Mouse (Mus musculus) layer of hippocampus, postnatal 10 days (tissue): ENCODE results near the gene Rag1. TPM values are rescaled to one million over a fixed set of nuclear protein-coding genes. Genes with fewer than 3 reads are reported as not detected.

Experiments
- DNase-seq, 2 experiments: peaks; one replicate each; pipeline ENCODE4 v3.0.0; 2021; ENCODE audit warnings: low spot score in 2 of 2
- long read RNA-seq: library from polyadenylated mRNA; stranded (forward); transcript quantifications from one replicate; pipeline ENCODE4 v2.0.0, GENCODE M21; 2023
- total RNA-seq, 2 experiments: library from RNA; stranded (reverse); gene quantifications; 2 replicates each; pipeline ENCODE4 v1.2.3; 2021

The Rag1 gene
- under 1 TPM; 0.29 to 0.41 TPM for total RNA-seq
- long read RNA-seq = 0 reads

DNA sequence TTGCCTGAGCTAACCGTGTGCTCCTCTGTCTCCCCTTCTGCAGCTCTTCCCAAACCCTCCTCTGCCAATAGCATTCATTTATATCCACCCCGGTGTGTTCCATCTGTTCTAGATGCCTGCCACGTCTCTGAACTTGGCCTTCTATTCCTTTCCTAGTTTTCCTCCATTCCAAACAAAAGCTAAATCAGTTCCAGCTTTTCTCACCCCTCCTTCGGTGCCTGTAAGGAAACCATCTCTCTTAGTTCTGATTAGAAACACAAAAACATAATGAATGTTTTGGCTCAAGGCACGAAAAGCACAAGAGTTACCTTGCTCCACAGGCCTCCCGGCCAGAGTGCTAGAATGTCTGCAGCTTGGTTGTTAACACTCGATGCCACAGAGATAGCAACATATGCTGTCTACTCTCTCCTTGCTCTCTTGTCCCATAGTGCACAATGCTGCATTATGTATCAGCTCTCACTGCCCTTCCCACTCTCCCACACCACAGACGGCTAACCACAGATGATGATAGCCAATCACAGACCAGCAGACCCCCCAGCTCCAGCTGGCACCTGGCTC is at the start of gene Rag1, which contains the start of gene B230118H07Rik:
TSS of gene Rag1 (minus strand) at position 388 of the 558 bp plus-strand sequence.
TSS of gene B230118H07Rik (minus strand) at position 419 of the 558 bp plus-strand sequence.
- DNase-seq = no peak

- DNase-seq = no peak
Measured at GRCm38 (mm10) chr2:101695584-101695983, 46.3 kb upstream of the Rag1 start.

- peak in 1 of 2 experiments; percentile 39 for DNase-seq
Measured at GRCm38 (mm10) chr2:101693577-101694215, 44.4 kb upstream of the Rag1 start.

- DNase-seq = peak in 1 of 2 experiments; percentile 22
Measured at GRCm38 (mm10) chr2:101693043-101693442, 43.7 kb upstream of the Rag1 start.

- DNase-seq = no peak
Measured at GRCm38 (mm10) chr2:101690252-101690827, 41.0 kb upstream of the Rag1 start.

DNA sequence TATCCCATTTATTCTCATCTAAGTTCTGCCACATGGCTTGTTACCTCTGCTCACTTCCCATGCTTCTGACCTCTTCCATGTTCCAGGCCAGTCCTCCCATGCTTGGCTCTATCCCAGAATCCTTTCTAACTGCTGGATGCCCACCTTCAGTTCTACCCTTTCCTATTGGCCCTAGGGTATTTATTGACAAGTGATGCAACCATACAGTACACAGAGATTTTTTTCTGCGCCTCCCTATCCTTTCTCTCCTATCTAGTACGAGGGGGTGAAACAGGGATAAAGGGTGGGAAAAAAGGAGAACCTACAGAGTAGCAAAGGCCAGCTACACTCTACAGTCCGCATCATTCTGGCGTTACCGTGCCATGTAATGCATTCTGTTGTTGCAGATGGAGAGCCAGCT is 38.7 kb upstream of the Rag1 start:
- no peak for DNase-seq

DNA sequence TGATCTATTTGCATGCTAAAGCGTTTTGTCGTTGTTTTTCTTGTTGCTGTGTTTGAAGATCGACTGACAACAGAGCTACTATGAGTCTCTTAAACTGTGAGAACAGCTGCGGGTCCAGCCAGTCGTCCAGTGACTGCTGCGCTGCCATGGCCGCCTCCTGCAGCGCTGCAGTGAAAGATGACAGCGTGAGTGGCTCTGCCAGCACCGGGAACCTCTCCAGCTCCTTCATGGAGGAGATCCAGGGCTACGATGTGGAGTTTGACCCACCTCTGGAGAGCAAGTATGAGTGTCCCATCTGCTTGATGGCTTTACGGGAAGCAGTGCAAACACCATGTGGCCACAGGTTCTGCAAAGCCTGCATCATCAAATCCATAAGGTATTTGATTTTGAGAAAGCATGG is 35.1 kb upstream of the Rag1 start:
- DNase-seq = peak; percentile 37 to 57

DNA sequence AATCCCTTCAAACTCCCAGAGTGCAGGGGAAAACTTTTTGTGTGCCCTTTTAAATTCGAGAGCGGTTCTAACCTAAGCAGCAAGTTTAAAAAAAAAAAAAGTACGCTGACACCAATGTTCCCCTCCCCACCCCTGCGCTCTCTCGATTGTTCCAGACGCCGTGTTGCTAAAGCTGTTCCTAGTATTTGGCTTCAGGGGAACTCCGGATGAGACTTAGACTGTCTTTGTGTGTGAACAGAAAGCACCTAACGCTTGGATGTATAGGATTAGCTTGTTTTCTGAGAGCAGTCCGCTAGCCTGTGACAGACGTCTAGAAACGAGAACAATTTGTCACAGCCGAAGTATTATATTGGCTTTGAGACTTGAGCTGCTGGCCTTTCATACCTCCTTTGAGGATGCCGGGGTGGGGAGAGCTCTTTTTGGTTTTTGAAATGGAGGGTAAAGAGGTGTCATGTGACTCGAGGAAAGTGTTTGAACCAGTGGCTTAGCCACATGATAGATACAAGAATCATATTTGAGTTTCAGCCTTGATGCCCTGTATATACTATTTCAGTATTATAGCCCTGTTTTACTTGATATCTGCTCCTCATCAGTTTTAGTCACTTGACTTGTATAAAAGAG is 30.0 kb upstream of the Rag1 start:
- no peak for DNase-seq

DNA sequence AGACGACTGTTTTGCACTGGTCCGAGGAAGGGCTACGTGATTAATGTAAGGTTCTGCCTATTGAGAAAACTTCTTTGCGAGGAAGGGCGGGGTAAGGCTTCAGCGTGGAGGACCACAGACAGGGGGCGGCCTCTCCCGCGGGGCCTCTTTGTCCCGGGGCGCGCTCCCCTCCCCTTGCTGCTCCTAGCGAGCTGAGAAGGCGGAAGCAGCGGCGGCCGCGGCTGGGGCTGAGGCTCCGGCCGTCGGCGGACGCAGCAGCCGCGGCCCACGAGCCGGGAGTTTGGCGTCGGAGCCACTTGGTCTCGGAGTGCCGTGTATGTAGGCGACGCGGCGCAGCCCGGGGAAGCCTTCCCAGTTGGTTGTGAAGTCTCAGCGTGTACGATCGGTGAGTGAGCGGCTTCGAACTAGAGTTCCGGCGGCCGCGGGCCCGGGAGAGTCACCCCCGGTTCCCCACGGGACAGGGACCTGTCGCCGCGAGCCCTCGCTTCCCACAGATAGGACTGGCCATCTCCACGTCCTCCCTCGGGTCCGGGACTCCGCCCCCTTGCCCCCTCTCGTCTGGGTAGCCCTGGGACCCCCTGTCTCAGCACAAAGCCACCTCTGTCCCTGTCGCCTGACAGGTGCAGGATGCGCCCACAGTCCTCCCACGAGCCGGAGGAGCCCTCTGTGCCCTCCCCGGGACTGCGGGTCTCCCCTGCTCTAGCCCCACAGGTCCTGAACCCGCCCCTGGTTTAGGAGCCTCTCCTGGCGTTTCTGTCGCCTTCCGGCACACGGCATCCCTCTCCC is 29.1 kb upstream of the Rag1 start, which contains the start of gene Traf6:
TSS of gene Traf6 (plus strand) at position 194 of the 786 bp plus-strand sequence.
- peak; percentile 82 to 89 for DNase-seq

DNA sequence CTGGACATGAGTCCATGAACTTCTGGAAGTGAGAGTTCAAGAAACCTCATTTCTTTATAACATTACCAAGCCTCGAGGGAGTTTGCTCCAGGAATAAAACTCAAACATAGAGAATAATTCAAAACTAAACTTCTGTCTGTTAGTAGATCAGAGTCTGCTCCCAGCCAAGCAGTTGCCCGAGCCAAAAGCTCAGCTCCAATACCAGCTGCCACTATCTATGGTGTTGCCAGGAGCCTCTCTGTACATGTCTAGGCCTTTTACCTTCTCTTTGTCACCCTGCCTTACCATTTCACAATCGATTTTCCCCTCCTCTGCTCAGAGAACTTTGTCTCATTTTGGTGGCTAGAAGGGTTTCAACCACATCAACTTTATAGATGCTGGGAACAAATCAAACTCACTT is 24.2 kb upstream of the Rag1 start:
- no peak for DNase-seq

DNA sequence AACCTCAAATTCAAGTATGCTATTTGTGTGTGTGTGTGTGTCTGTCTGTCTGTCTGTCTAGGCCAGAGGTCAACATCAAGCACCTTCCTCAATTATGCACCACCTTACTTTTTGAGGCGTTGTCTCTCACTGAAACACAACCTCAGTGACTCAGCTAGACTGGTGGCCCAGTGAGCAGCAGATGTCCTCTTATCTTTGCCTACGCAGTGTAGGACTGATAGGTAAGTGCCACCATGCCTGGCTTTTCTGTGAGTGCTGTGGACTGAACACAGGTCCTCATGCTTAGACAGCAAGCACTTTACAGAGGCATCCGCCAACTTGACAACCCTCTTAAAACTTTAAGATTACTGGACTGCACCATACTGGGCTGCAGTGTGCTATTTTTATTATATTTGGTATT is 19.4 kb upstream of the Rag1 start:
- no peak for DNase-seq

- no peak for DNase-seq
Measured at GRCm38 (mm10) chr2:101665703-101666092, 16.4 kb upstream of the Rag1 start.

DNA sequence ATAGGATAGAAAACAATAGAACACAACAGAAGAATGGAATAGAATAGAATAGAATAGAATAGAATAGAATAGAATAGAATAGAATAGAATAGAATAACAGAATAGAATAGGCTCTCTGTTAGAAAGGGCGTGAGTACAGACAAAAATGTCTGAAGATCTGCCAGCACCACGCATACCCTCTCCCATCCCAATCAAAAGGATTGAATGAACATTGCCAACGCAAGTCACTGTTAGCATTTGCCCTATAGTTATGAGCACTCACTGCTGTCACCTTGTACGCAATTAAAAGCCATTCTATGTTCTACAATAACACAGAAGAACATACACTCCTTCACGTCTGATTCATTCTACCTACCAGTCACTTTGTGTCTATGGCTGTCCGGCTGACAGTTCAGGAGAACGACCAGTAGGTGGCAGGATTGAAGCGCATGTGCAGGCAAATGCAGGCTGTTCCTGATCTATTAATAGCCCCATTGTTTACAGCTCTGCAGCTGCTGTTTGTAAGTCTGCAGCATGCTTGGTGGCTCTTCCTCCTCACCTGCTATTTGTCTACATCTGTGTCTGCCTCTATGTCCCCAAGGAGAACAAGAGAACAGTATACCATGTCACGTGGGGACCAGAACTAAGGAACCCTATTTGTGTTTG is 15.9 kb upstream of the Rag1 start:
- DNase-seq = peak; percentile 77 to 87

- no peak for DNase-seq
Measured at GRCm38 (mm10) chr2:101660536-101660935, 11.2 kb upstream of the Rag1 start.

- DNase-seq = peak; percentile 82 to 86
Measured at GRCm38 (mm10) chr2:101652921-101653597, 3.8 kb upstream of the Rag1 start.

DNA sequence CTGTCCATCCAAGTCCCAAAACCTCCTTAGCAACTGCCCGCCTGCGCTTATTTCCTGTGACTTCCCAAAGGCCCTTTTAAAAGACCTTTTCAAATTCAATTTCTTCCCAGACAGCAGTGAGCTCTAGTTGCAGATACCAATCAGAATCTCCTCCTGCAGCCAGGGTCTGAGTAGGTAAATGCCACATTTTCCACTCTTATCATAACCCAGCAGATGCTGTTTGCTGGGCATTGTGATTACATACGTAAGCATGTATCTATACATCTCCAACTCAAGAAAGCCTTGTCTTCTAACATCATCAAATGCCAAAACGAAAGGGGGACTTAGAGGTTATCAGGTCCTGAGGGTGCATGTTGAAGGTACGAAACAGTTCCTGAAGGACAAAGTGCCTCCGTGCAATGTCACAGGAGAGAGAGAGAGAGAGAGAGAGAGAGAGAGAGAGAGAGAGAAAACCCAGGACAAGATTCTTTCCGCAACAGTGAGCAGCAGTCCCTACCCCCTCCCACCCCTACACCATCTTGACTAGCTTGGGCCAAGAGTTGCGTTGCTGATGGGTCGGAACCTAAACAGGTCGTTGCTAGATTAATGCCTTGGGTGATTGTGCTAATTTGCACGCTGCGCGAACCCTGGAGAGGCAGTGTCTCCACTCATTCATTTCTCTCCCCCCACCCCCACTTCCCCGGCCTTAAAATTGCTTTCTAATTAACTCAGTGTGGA is 3.1 kb upstream of the Rag1 start:
- peak in 1 of 2 experiments; percentile 16 for DNase-seq

DNA sequence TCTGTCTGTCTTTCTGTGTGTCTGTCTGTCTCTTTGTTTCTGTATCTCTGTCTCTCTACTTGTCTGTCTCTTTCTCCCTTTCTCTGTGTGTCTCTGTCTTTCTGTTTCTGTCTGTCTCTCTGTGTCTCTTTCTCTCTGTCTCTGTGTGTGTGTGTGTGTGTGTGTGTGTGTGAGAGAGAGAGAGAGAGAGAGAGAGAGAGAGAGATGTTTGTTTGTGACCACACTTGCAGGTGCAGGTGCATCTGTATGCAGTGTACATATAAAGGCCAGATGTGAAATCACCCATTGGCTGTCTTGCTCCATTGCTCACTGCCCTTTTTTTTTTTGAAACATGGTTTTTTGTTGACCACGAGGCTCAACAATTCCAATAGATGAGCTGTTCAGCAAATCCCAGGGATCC is 1.1 kb upstream of the Rag1 start:
- DNase-seq = no peak

DNA sequence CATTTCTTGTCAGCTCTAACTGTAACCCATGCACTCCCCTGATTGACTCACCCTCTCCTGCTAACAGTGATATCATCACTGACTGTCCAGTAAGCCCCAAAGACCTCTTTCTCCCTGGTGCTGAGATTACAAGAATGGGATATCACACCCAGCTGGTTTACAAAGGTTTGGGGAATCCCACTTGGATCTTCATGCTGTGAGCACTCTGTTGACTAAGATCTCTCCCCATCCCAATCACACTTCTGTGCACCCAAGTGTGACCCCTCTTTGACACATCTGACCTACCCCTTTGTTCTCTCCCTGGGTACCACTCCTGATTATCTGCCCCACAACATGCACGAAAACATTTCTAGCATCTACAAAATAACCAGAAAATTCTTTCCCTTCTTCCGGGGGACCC is 940 bp downstream of the Rag1 start:
- no peak for DNase-seq

- DNase-seq = no peak
Measured at GRCm38 (mm10) chr2:101645841-101646240, 3.5 kb downstream of the Rag1 start.
